Mouse (Mus musculus) layer of hippocampus, postnatal 10 days (tissue): ENCODE data around the gene Cd7. TPM values are rescaled to one million over a fixed set of nuclear protein-coding genes. Genes with fewer than 3 reads are reported as not detected.
"Not testable (repeated sequence)": the region's sequence is repeated elsewhere in the genome, so short reads cannot be mapped to it uniquely, and the experiment has no call there.

Experiments used
- DNase-seq, 2 experiments: peaks; one replicate each; pipeline ENCODE4 v3.0.0; 2021; ENCODE audit warnings: low spot score in 2 of 2
- total RNA-seq, 2 experiments: library from RNA; stranded (reverse); gene quantifications; 2 replicates each; pipeline ENCODE4 v1.2.3; 2021

The Cd7 gene
- total RNA-seq, 2 experiments from 2014 or later, result not detected

DNA sequence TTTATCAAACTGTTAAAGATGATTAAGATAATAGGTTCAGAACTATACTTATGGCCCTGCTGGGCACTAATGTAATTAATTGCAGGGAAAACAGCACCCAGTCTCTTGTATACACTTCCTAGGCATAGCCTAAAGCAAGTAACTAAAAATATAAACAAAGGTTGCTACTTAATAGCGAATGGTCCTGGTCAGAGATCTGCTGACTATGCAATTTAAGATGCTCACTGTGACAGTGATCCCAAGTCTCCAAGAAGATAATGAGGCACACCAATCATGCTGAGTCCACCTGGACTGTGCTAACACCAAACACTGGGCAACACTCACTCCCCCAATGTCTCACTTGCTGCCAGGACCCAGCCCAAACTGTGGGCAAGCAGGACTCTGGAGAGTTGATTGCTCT, 10.6 kb upstream of the Cd7 start:
- no peak for DNase-seq

DNA sequence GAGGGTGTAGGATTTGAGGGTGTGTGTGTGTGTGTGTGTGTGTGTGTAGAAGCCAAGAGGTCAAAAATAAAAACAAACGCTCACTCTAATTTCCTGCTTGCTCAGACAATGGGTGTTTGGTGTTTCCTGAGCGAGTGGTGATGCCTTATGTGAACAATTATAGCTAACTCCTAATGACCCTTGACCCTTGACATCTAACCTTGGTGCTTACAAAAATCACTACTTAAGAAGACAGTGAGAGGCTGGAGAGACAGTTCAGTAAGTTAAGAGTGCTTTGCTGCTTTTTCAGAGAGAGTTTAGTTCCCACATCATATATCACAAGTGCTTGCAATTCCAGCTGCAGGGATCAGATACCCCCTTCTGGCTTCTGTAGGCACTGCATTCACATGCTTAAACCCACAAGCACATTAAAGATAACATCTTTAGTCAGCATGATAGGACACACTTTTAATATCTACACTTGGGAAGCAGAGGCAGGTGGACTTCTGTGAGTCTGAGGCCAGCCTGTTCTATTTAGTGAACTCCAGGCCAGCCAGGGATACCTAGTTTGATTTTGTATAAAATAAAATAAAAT, 8.7 kb upstream of the Cd7 start:
- no peak for DNase-seq

DNA sequence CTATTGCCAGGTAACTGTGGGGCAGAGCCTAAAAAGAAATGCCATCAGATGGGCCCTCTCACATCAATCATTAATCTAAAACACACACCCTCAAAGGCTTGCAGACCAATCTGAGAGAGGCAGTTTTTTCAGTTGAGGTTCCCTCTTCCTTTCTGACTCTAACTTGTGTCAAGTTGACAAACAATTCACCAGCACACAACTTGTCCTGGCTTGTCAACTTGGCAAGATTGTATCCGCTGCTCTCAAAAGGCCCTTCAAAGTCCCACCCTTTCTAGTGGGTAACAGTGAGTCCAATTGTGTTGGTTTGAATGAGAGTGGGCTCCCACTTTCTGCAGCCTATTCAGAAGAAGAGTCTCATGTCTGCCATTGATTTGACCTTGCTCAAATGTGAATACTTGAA, 6.1 kb upstream of the Cd7 start:
- DNase-seq, result no peak

DNA sequence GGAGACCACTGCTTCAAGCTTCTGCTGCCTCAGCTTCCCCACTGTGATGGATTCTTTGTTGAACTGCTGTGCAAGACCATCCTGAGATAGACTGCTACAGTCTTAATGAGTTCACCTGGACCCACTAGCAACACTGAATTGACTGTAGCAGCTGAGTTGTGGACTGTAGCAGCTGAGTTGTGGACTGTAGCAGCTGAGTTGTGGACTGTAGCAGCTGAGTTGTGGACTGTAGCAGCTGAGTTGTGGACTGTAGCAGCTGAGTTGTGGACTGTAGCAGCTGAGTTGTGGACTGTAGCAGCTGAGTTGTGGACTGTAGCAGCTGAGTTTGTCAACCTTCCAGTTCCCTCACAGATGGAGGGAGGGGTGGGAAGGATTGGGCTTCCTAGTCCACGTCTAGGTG, 3.8 kb upstream of the Cd7 start:
- not testable (repeated sequence) for DNase-seq

DNA sequence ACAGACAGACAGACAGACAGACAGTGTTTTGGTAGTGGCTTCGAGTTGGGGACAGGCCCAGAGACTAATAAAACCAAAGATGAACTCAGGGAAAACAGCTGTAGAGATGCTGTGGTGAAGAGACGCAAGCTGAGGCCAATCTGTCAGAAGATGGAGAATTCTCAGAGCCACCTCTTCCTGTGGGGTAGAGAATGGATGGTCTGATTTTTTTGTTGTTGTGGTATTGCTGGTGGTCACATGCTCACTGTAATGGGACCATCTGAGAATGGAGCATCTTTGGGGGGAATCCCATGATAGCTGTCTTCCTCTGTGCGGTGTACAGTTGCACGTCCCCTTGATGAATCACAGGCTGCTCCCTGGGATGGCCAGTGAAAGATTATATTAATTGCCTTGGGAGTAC, 3.3 kb upstream of the Cd7 start:
- DNase-seq, result no peak

DNA sequence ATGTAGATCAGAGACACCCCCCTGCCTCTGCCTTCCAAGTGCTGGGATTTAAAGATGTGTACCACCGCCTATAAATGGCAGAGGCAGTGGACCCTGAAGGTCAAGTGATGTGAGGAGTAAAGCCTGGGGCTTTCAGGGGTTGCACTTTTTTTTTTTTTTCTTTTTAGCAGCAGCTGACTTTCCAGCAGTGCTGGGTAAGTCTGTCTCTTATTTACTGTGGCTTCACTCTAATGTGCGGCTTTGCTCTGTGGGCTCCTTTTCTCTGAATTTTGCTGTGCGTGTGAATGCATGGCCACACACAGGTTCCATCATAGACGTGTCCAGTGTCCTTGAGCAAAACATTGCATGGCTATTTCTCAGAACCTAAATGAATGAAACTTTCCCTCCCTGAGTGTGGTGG, 2.4 kb upstream of the Cd7 start:
- DNase-seq, result no peak

DNA sequence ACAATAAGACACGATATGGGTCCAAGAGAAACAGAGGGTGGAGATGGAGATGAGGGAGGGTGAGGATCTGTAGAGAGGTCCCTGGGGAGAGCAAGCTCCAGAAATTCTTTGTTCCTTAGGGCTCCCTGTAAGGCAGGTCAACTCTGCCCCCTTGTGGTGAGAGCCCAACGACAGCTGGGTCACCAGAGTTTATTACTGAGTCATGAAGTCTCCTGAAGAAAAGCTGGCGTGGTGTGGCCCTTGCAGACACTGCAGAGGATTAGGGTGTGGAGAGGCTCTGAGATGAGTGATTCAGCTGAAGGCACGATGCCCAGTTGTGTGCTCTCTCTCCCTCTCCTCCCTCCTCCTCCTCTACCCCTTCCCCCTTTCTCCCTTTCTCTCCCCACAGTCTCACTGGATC, 2.0 kb upstream of the Cd7 start:
- DNase-seq, result peak; percentile 85 to 87

DNA sequence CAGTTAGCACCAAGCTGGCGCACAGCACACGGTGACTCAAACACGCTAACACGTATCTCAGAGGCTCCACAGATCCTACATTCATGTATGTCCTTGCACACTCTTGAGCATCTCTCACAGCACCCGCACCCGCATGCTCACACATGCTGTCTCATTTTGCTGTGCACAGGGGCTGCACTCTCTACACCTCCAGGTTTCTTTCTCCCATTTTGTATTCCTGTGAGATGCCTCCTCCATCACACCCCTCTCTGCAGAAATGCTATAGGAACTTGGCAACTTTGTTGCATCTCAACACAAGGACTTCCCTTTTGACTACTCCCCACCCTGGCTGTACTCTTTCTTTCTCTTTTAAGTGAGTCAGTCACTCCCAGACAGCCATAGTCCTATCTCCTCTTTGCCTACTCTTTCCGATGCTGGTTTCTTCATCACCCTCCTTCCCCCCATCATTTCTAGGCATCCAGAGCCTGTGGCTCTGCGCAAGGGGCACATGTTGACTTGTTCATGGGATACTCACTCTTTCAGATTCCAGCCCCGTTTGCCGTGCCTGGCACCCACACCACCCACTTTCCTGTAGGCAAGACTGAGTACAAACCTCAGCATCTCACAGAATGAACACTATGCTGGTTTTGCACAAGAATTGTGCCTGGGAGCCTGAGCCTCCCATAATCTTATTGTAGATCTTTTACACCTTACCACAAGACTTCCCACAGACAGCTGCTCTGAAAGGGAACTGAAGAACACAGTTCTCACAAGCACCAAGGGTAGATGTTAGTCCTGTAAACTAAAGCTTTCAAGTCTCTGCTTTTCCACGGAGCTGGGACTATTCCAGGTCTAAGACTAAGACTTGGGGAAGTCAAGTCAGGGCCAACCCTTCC, 615 bp downstream of the Cd7 start:
- DNase-seq, result no peak

DNA sequence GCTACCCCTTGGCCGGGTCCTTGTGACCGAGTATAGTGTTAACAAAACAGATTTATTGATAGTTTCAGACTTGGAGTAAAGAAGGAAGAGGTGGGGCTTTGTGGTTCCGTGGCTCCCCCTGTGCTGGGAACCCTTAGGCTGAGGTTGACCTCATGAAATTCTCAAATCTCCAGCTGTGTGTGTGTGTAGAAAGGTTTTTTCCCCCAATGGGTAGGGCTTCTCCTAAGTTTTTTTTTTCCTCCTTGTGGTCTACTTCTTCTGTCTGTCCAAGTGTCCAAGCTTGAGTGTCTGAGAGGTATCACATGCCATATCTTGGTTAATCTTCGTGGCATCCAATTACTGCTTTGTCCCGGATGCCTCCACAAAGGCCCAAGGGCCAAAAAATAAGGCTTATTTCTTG, 6.1 kb downstream of the Cd7 start:
- no peak for DNase-seq

DNA sequence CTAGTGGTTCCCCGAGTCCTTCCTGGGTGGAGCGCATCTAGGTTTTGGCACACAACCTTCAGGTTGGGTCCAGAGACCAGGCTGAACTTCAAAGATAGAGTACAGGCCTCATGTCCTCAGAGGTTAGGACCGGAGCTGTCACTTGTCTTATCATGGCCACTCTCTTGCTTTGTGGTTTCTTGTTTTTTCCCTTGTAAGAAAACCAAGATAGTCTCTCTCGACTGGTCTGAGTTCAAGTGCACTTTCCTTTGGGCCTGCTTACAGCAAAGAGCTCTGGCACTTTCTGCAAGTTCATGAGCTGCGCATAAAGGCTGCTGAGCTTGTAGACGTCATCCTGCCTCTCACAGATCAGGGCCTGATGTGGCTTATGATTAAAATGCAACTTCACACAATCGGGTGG, 12.0 kb downstream of the Cd7 start:
- no peak for DNase-seq

DNA sequence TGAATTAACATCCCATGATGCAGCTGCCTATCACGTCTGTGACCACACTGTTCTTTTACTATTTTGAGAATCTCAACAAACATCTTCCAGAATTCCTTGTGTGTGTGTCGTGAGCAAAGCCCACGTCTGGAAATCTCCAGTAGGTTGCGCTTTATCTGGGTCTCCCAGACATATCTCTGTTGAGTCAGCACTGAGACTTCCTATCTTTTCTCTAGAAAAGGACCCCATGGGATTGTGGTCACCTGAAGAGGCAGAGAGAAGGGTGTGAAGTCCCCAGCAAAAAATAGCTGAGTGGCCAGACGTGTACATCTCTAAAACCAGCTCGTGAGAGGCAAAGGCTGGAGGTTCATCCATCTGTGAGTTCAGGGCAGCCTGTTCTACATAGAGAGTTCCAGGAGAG, 15.1 kb downstream of the Cd7 start:
- no peak for DNase-seq

DNA sequence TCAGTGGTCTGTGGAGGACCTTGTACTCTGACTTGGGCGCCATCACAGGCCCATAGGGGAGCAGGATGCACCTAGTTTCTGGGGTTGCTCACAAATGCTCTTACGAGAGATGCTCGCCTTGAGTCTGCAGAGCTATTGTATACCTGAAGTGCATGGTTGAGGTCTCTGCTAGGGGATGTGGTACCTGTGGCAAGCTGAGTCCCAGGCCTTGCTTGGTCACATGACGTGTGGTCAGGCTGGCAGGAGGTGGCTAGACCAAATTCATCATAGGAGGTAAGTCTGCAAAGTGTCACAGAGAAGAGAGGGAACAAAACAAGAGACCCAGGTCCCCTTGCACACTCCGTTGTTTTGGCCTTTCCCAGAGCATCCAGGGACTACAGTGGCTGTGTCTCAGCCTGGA, 19.7 kb downstream of the Cd7 start:
- DNase-seq, result no peak

DNA sequence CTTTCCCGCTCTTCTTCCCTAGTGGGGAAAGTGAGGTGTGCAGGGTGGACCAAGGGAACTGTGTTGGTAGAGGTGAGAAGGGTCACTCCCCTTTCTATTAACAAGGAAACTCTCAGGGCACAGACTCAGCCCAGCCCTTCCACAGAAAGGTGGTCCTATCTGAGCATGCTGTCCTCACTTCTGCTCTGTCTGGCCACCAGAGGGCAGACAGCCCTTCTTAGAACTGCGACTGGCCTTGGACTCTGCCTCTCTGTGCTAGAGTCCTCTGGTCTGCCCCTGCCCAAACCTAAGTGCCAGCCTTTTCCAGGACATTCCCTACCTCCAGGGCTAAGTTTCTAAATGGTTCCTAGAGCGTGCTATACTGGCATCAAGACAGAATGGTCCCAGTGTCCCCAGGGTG, 21.5 kb downstream of the Cd7 start:
- peak; percentile 66 to 77 for DNase-seq

DNA sequence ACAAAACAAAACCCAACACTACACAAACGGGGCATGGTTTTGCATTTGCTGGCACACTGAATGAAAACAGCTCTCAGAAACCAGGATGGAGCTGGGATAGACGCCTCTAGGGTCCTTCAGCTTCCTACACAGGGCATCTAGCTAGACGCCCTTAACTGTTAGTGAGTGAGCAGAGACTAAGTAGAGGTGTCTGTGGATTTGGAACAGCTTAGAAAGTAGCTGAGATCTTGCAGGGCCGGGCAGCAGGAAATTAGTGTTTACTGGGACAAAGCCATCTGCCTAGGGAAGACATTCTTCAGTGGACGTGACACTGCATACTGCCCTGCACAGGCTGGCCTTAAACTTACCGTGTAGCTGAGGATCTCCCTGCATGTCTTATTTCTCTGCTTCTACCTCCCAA, 23.7 kb downstream of the Cd7 start:
- DNase-seq, result no peak

DNA sequence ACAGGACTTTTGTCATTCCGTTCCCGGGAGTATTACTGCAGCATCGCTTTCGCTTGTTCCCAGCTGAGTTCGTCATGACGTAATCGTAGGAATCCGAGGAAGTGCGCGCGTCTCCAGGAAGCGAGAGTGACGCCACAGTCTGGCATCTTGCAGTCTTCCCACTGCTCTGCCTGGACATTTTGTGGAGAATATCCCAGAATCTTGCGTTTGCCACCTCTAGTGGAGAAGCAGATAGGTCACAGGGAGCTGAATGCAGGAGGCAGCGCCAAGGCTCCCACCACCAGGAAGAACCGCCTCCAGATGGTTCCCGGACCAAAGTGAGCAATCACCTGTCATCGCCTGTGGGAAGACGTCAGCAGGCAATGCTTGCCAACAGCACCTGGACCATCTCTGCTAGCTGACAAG, 24.3 kb downstream of the Cd7 start:
- peak in 1 of 2 experiments; percentile 17 for DNase-seq

DNA sequence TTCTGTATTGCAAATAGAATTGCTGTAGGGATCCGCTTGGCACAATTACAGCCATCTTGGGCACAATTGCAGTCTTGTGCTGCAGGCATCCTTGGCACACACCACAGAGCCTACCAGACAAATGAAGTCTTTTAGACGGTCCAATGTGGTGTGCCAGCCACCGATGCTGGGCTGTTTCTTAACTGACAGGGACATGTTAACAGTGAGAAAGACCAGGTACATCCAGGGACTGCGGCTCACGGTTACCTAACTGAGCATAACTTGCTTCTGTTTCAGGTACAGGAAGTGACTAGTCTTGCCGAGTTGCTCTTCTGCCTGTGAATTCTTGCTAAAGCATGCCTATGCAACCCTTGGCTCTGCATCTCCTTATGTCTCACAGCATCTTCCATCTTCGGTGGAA, 25.6 kb downstream of the Cd7 start:
- DNase-seq, result peak in 1 of 2 experiments; percentile 24

DNA sequence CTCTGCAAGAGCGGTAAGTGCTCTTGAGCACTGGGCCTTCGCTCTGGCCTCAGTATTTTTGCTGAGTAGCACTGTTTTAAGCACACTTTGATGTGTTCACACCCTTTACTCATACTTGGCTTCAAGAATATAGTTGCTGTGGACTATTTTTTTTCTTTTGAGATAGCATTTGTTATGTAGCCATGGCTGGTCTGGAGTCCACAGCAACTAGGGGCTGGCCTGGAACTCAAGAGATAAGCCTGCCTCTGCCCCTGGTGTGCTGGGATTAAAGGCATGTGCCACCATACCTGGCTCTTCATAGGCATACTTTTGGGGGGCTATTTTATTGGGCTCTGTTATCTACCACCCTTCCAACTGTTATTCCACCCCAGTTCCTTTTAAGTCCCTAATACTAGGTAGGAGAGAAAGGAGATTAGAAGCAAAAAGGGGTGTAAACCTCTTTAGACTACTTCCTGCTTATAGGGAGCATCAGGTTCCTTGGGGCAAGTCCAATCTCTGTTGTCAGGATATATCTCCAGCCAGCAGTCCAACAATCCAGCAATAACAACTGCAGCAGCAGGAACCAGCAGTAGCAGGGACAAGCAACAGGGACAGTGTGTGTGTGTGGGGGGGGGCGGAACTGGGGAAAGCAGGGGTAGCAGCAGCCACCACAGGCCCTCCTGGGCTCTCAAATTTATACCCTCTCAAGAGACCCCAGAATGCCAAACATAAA, 29.0 kb downstream of the Cd7 start:
- DNase-seq, result no peak

DNA sequence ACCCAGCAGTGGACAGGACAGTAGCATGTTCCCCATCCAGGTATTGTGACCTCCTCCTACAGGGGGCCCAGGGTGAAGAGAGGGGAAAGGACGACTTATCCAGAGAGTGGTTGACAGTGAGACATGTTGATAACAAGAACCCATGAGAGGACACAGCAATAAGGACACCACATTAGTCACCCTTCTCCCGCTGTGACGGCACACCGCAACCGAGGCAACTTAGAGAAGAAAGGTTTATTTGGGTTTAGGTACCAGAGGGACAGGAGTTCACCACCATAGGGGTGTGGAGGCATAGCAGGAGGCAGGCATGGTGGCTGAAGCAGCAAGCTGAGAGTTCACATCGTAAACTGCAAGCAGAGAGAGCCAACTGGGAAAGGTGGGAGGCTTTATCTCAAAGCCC, 33.0 kb downstream of the Cd7 start:
- DNase-seq, result no peak

DNA sequence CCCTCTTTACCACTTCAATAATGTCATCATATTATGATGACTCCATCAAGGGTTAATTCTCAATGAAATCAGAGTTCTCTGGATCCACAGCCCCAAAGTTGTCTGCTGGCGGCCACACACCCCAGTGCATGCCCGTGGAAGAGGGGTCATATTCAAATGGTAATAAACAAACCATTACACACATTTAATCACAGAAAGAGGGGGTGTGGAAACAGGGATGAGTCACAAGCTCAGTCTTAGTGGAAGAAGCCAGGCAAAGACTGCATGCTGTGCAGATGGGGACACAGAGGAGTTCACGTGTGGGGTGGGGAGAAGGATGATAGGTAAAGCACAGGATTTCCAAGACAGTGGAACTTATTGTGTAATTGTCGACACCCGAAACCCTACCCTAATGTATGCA, 34.9 kb downstream of the Cd7 start:
- no peak for DNase-seq

DNA sequence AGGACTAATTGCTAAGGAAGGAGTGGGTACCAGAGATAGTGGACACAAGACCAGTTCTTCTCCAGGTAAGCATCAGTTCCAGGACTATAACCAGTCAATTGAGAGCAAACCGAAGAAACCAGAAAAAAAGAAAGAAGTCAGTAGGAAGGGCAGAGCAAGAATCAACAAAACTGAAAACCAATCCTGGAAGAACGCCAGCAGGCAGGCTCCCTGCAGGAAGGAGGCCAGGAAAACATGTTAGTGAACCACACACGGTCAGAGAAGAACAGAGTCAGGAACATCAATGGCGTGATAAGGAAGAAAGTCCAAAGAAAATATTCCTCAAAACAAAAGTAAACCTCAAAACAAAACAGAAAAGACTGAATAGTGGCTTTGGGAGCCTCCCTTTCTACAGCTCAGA, 37.3 kb downstream of the Cd7 start:
- DNase-seq, result peak in 1 of 2 experiments; percentile 27

DNA sequence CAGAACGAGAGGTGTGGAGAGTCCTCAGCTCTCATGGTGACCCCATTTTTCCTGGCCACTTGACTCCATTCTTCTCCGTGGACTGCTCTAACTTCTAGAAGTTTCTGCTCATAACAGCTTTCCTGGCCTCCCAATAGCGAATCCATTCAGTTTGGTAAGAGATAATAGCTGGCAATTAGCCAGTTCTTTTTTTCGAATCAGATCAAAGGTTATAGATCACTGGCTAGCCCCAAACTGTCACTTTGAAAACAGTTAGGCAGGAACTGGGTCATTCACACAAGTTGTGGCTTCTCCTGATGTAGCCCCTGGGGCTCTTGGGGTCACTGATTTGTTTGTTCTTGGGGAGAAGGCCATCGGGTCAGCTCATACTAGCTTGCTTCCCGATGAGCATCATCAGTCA, 44.5 kb downstream of the Cd7 start:
- DNase-seq, result no peak

DNA sequence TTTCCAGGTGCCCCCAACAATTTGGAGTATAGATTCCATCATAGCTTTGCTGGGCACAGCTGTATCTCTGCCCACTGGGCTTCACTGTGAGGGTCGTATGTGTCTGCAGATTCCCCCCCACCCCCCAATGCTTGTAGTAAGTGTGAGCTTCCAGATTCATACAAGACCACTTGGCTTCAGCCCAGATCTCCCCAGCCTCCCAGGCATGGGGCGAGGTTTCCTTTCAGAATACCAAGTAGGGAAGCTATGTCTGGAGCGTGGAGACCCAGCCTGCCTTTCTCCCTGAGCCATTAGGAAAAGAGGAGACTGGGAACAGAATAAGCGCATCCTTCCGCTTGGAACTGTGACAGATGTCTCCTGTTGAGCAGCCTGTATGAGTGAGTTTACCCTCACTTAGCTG, 45.6 kb downstream of the Cd7 start:
- DNase-seq, result peak in 1 of 2 experiments; percentile 24
